Mouse (Mus musculus) MEL (cell line): ENCODE data around the gene Acvr1. TPM values are rescaled to one million over a fixed set of nuclear protein-coding genes. Genes with fewer than 3 reads are reported as not detected.

Experiments
- DNase-seq: peaks from one replicate; pipeline ENCODE4 v3.0.0; 2011; ENCODE audit warnings: low read depth, low spot score
- H3K27ac ChIP-seq: 2 replicates; pipeline ENCODE4 v1.5.1; 2012; ENCODE audit warnings: low read depth, mild to moderate bottlenecking, control low read depth, low read length, moderate library complexity; ENCODE audit not compliant: control insufficient read depth
- H3K27me3 ChIP-seq, 2 experiments: fragments of 150-350 bp in 1 of 2; sonication (generic) in 1 of 2; 2 replicates each; pipeline ENCODE4 v1.6.1; 2012; ENCODE audit warnings: low read length in 2 of 2, mild to moderate bottlenecking in 2 of 2, improper control_type of control experiment in 1 of 2, moderate library complexity in 1 of 2; ENCODE audit not compliant: insufficient read depth in 2 of 2, control insufficient read depth in 1 of 2
- H3K36me3 ChIP-seq, 2 experiments: 2 replicates each; pipeline ENCODE4 v1.6.1; 2012 to 2014; ENCODE audit warnings: low read length in 2 of 2, improper control_type of control experiment in 1 of 2, inconsistent platforms in 1 of 2, mild to moderate bottlenecking in 1 of 2; ENCODE audit not compliant: insufficient read depth in 2 of 2, control insufficient read depth in 1 of 2
- H3K4me1 ChIP-seq, 2 experiments: fragments of 150-350 bp in 1 of 2; sonication (generic) in 1 of 2; 2 replicates each; pipeline ENCODE4 v1.6.1; 2012; ENCODE audit warnings: low read length in 2 of 2, improper control_type of control experiment in 1 of 2, mild to moderate bottlenecking in 1 of 2; ENCODE audit not compliant: insufficient read depth in 2 of 2, control insufficient read depth in 1 of 2
- H3K4me3 ChIP-seq, 2 experiments: fragments of 150-350 bp in 1 of 2; sonication (generic) in 1 of 2; 2 replicates each; pipeline ENCODE4 v1.5.1; 2012; ENCODE audit warnings: low read depth in 2 of 2, low read length in 2 of 2, mild to moderate bottlenecking in 2 of 2, moderate library complexity in 2 of 2, control low read depth in 1 of 2, improper control_type of control experiment in 1 of 2; ENCODE audit not compliant: control insufficient read depth in 1 of 2, insufficient read depth in 1 of 2
- H3K79me2 ChIP-seq: 2 replicates; pipeline ENCODE4 v1.6.1; 2012; ENCODE audit warnings: mild to moderate bottlenecking, low read length, moderate library complexity; ENCODE audit not compliant: control insufficient read depth, poor library complexity, insufficient read depth
- H3K9ac ChIP-seq: 2 replicates; pipeline ENCODE4 v1.6.1; 2012; ENCODE audit warnings: low read depth, mild to moderate bottlenecking, control low read depth, low read length, moderate library complexity; ENCODE audit not compliant: control insufficient read depth, poor library complexity, severe bottlenecking
- H3K9me3 ChIP-seq: fragments of 150-350 bp; sonication (generic); replicated peaks from 2 replicates; pipeline ENCODE4 v1.6.1; 2012; ENCODE audit warnings: mild to moderate bottlenecking, low read length, improper control_type of control experiment, moderate library complexity; ENCODE audit not compliant: insufficient read depth
- BHLHE40 ChIP-seq: IDR thresholded peaks from 2 replicates; pipeline ENCODE4 v1.6.1; 2012; ENCODE audit warnings: low read depth, mild to moderate bottlenecking, inconsistent platforms, low read length, improper control_type of control experiment, borderline replicate concordance
- CHD2 ChIP-seq: IDR thresholded peaks from 2 replicates; pipeline ENCODE4 v1.6.1; 2011; ENCODE audit warnings: low read length, improper control_type of control experiment
- E2F4 ChIP-seq: IDR thresholded peaks from 2 replicates; pipeline ENCODE4 v1.6.1; 2011; ENCODE audit warnings: low read depth, low read length, improper control_type of control experiment, borderline replicate concordance
- EP300 ChIP-seq, 2 experiments: IDR thresholded peaks; 2 replicates each; pipeline ENCODE4 v1.6.1; 2011; ENCODE audit warnings: improper control_type of control experiment in 2 of 2, low read length in 2 of 2, low read depth in 1 of 2, mild to moderate bottlenecking in 1 of 2
- GABPA ChIP-seq: IDR thresholded peaks from 2 replicates; pipeline ENCODE4 v1.6.1; 2012; ENCODE audit warnings: low read depth, mild to moderate bottlenecking, inconsistent platforms, low read length, improper control_type of control experiment, moderate library complexity
- GATA1 ChIP-seq: IDR thresholded peaks from 2 replicates; pipeline ENCODE4 v1.6.1; 2011; ENCODE audit warnings: low read depth, low read length, improper control_type of control experiment
- HCFC1 ChIP-seq: IDR thresholded peaks from 2 replicates; pipeline ENCODE4 v1.6.1; 2012; ENCODE audit warnings: low read depth, mild to moderate bottlenecking, inconsistent platforms, low read length, improper control_type of control experiment, moderate library complexity
- KAT2A ChIP-seq: conservative IDR thresholded peaks from 2 replicates; pipeline ENCODE4 v1.6.1; 2012; ENCODE audit warnings: low read depth, low read length, improper control_type of control experiment, inconsistent platforms
- MAFK ChIP-seq: IDR thresholded peaks from 2 replicates; pipeline ENCODE4 v1.6.1; 2011; ENCODE audit warnings: low read depth, mild to moderate bottlenecking, low read length, improper control_type of control experiment, borderline replicate concordance
- MAX ChIP-seq: IDR thresholded peaks from 2 replicates; pipeline ENCODE4 v1.6.1; 2011; ENCODE audit warnings: low read length, improper control_type of control experiment
- MAZ ChIP-seq: IDR thresholded peaks from 2 replicates; pipeline ENCODE4 v1.6.1; 2012; ENCODE audit warnings: low read depth, mild to moderate bottlenecking, inconsistent platforms, low read length, improper control_type of control experiment
- MEF2A ChIP-seq: IDR thresholded peaks from 2 replicates; pipeline ENCODE4 v1.6.1; 2014; ENCODE audit warnings: low read depth, mild to moderate bottlenecking, inconsistent platforms, low read length, improper control_type of control experiment; ENCODE audit not compliant: poor library complexity, insufficient replicate concordance, severe bottlenecking; ENCODE audit errors: extremely low read depth
- MXI1 ChIP-seq: IDR thresholded peaks from 2 replicates; pipeline ENCODE4 v1.6.1; 2011; ENCODE audit warnings: mild to moderate bottlenecking, low read depth, low read length, improper control_type of control experiment
- MYB ChIP-seq: IDR thresholded peaks from 2 replicates; pipeline ENCODE4 v1.6.1; 2011; ENCODE audit warnings: mild to moderate bottlenecking, low read depth, low read length, improper control_type of control experiment
- MYC ChIP-seq: IDR thresholded peaks from 2 replicates; pipeline ENCODE4 v1.6.1; 2011; ENCODE audit warnings: low read depth, mild to moderate bottlenecking, low read length, improper control_type of control experiment, moderate library complexity
- NELFE ChIP-seq: IDR thresholded peaks from 2 replicates; pipeline ENCODE4 v1.6.1; 2011; ENCODE audit warnings: low read depth, low read length, improper control_type of control experiment
- NRF1 ChIP-seq: IDR thresholded peaks from 2 replicates; pipeline ENCODE4 v1.6.1; 2014; ENCODE audit warnings: low read depth, mild to moderate bottlenecking, inconsistent platforms, low read length, improper control_type of control experiment, moderate library complexity; ENCODE audit not compliant: poor library complexity, insufficient read depth, severe bottlenecking
- POLR2AphosphoS2 ChIP-seq: IDR thresholded peaks from 2 replicates; pipeline ENCODE4 v1.6.1; 2011; ENCODE audit warnings: low read length, improper control_type of control experiment
- POLR2AphosphoS5 ChIP-seq: IDR thresholded peaks from 2 replicates; pipeline ENCODE4 v1.6.1; 2012; ENCODE audit warnings: low read depth, borderline replicate concordance, mild to moderate bottlenecking, inconsistent platforms, low read length, moderate library complexity, mixed read lengths
- RCOR1 ChIP-seq: IDR thresholded peaks from 2 replicates; pipeline ENCODE4 v1.6.1; 2012; ENCODE audit warnings: low read depth, mild to moderate bottlenecking, inconsistent platforms, low read length, improper control_type of control experiment
- SMC3 ChIP-seq: IDR thresholded peaks from 2 replicates; pipeline ENCODE4 v1.6.1; 2011; ENCODE audit warnings: low read depth, low read length, improper control_type of control experiment
- TAL1 ChIP-seq: IDR thresholded peaks from 2 replicates; pipeline ENCODE4 v1.6.1; 2012; ENCODE audit warnings: mild to moderate bottlenecking, inconsistent platforms, low read length, moderate library complexity, mixed read lengths
- TBP ChIP-seq: IDR thresholded peaks from 2 replicates; pipeline ENCODE4 v1.8.0; 2011; ENCODE audit warnings: low read depth, low read length, improper control_type of control experiment
- TCF12 ChIP-seq: IDR thresholded peaks from 2 replicates; pipeline ENCODE4 v1.6.1; 2014; ENCODE audit warnings: low read depth, mild to moderate bottlenecking, inconsistent platforms, low read length, improper control_type of control experiment, moderate library complexity
- UBTF ChIP-seq: IDR thresholded peaks from 2 replicates; pipeline ENCODE4 v1.6.1; 2012; ENCODE audit warnings: low read depth, mild to moderate bottlenecking, inconsistent platforms, low read length, improper control_type of control experiment, moderate library complexity, borderline replicate concordance; ENCODE audit not compliant: insufficient read depth
- USF1 ChIP-seq: IDR thresholded peaks from 2 replicates; pipeline ENCODE4 v1.6.1; 2014; ENCODE audit warnings: low read depth, mild to moderate bottlenecking, inconsistent platforms, low read length, improper control_type of control experiment, moderate library complexity
- USF2 ChIP-seq, 2 experiments: IDR thresholded peaks; 2 replicates each; pipeline ENCODE4 v1.6.1; 2011 to 2012; ENCODE audit warnings: improper control_type of control experiment in 2 of 2, low read length in 2 of 2, borderline replicate concordance in 1 of 2, inconsistent platforms in 1 of 2, low read depth in 1 of 2, mild to moderate bottlenecking in 1 of 2; ENCODE audit not compliant: insufficient read depth in 1 of 2
- ZC3H11A ChIP-seq: IDR thresholded peaks from 2 replicates; pipeline ENCODE4 v1.6.1; 2012; ENCODE audit warnings: low read depth, mild to moderate bottlenecking, inconsistent platforms, low read length, improper control_type of control experiment
- ZNF384 ChIP-seq: IDR thresholded peaks from 2 replicates; pipeline ENCODE4 v1.6.1; 2012; ENCODE audit warnings: low read depth, mild to moderate bottlenecking, inconsistent platforms, low read length, improper control_type of control experiment
- polyA plus RNA-seq, 2 experiments: library from polyadenylated mRNA; stranded (reverse) in 1 of 2; unstranded in 1 of 2; fragments of >175 nt in 1 of 2; fragments of >200 nt in 1 of 2; gene quantifications; 2 replicates each; pipeline versions ENCODE4 v1.2.1 to v1.2.4; 2012; ENCODE audit warnings: low replicate concordance in 2 of 2, low read depth in 1 of 2; ENCODE audit not compliant: insufficient read length in 2 of 2, insufficient read depth in 1 of 2, missing spikeins in 1 of 2
- total RNA-seq: library from RNA; depleted of rRNA; stranded (reverse); fragments of 300-350 nt; gene quantifications from 2 replicates; pipeline ENCODE4 v1.2.3, GENCODE M21; 2012

Acvr1 gene
- total and polyA plus RNA-seq, 3 experiments = not detected

- DNase-seq = no peak
- Histone ChIP-seq H3K9me3 (no peaks in the 10 kb centered on the region), H3K79me2 (no peaks in the 10 kb centered on the region), H3K9ac (no peak overlapping the region), H3K27me3 (no peaks in the 10 kb centered on the region), H3K36me3 (no peaks in the 10 kb centered on the region), H3K27ac (no peak overlapping the region), H3K4me1 (no peaks in the 10 kb centered on the region), H3K4me3 (no peak overlapping the region)
- TF ChIP-seq KAT2A (no peak), TAL1 (no peak), POLR2AphosphoS5 (no peak), USF2 (IDR thresholded peaks at IDR 0.05; ENCODE audit: borderline replicate concordance in 1 of 2, insufficient read depth in 1 of 2, low read depth in 1 of 2, low read length in 2 of 2) (no peak), SMC3 (no peak), HCFC1 (no peak), MEF2A (no peak), EP300 (IDR thresholded peaks at IDR 0.05; ENCODE audit: low read depth in 1 of 2, low read length in 2 of 2) (no peak), ZC3H11A (no peak), MAX (no peak), NRF1 (no peak), MYB (no peak), CHD2 (no peak), MXI1 (no peak), MAFK (no peak), BHLHE40 (no peak), TCF12 (no peak), USF1 (no peak)
Observed at GRCm38 (mm10) chr2:58601382-58601781, 34.4 kb upstream of the Acvr1 start.

- Histone ChIP-seq H3K79me2 (no peaks in the 10 kb centered on the region), H3K4me3 (no peak overlapping the region), H3K9me3 (no peaks in the 10 kb centered on the region), H3K27me3 (no peaks in the 10 kb centered on the region), H3K4me1 (no peaks in the 10 kb centered on the region), H3K27ac (no peak overlapping the region), H3K9ac (no peak overlapping the region), H3K36me3 (no peaks in the 10 kb centered on the region)
- no peak for DNase-seq
- TF ChIP-seq ZNF384 = no peak
- TF ChIP-seq RCOR1 = no peak
- no peak for TF ChIP-seq MAZ
- no peak for TF ChIP-seq NELFE
- no peak for TF ChIP-seq GATA1
- no peak for TF ChIP-seq E2F4
- TF ChIP-seq MAFK = no peak
- TF ChIP-seq MXI1 = no peak
- TF ChIP-seq USF1 = no peak
- no peak for TF ChIP-seq MYC
- TF ChIP-seq KAT2A = no peak
- TF ChIP-seq UBTF = no peak
- no peak for TF ChIP-seq POLR2AphosphoS2
- no peak for TF ChIP-seq GABPA
- TF ChIP-seq TBP = no peak
Observed at GRCm38 (mm10) chr2:58599639-58600038, 32.7 kb upstream of the Acvr1 start.
